7 mouse cellular contexts compared by ENCODE assay signal in the genomic region with DNA sequence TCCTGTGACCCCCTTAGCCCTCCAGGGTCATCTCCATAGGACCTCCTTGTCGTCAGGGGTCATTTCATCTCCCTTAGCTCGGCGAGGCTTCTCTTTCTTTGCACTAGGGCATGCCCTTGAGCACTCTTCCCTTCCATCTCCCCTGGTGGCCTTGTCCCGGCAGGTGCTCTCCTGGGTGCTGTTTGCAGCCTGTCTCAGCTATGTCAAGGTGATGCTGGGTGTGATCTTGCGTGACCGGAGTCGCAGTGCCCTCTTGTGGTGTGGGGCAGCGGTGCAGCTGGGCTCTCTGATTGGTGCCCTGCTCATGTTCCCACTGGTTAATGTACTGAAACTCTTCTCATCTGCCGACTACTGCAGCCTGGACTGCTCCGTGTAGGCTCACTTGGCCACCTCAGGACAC. TPM values are rescaled to one million over a fixed set of nuclear protein-coding genes. Genes with fewer than 3 reads are reported as not detected.
DNase-seq lines count a peak whose midpoint lies in the region; ATAC-seq lines count a peak whose summit lies in the region.

No protein-coding gene starts in this region.

- peak; percentile 36 for DNase-seq in kidney, adult 9 months
- peak; percentile 38 for DNase-seq in thymus, postnatal 14 days
- no peak for DNase-seq in thymus, adult 18-20 months
- DNase-seq in frontal cortex, postnatal 36 days (ENCODE audit: low spot score in 2 of 2), result peak; percentile 52 to 56
- DNase-seq in thymus, postnatal 4 days, result peak; percentile 67
- DNase-seq in spleen, adult 12 weeks (ENCODE audit: low spot score), result no peak

- no peak overlapping the region for H3K27ac ChIP-seq in kidney, embryonic 14.5 days (ENCODE audit: low read depth, low read length)

- WGBS in kidney, embryonic 14.5 days, result 42% methylated on average over 10 of the region's 10 CpGs

- no peaks in the 10 kb centered on the region; the same call in 1 of the 2 replicates for H3K27me3 ChIP-seq in kidney, embryonic 14.5 days (ENCODE audit: control insufficient read depth, insufficient read depth, low read length)

- H3K4me3 ChIP-seq in kidney, embryonic 14.5 days (ENCODE audit: low read length), result no peak overlapping the region

- H3K36me3 ChIP-seq in kidney, embryonic 14.5 days (ENCODE audit: control insufficient read depth, insufficient read depth, low read length), result no peaks in the 10 kb centered on the region

- H3K9me3 ChIP-seq in kidney, embryonic 14.5 days (ENCODE audit: control insufficient read depth, low read length), result no peaks in the 10 kb centered on the region

- no peak for ATAC-seq in kidney, embryonic 14.5 days (ENCODE audit: low FRiP score, low TSS enrichment)

- no peaks in the 10 kb centered on the region for H3K4me1 ChIP-seq in kidney, embryonic 14.5 days (ENCODE audit: control insufficient read depth, insufficient read depth, low read length)

- no peak overlapping the region for H3K9ac ChIP-seq in kidney, embryonic 14.5 days (ENCODE audit: low read depth, low read length)

- H3K4me2 ChIP-seq in kidney, embryonic 14.5 days (replicated peaks; ENCODE audit: low read depth, low read length), result no peak overlapping the region

RNA-seq across cellular contexts. Expression of a gene that starts 11.5 kb away (rescaled TPM):
- polyA plus RNA-seq in kidney, embryonic 14.5 days (2014; fragmentation: Nextera tagmentation; extraction: Ambion mirVana), result 3.4 and 6.8 TPM in 2 replicates

RNA-seq across cellular contexts. Expression of a gene that starts 27.8 kb away (rescaled TPM):
- 19.7 and 29.9 TPM in 2 replicates for polyA plus RNA-seq in kidney, embryonic 14.5 days (2014; fragmentation: Nextera tagmentation; extraction: Ambion mirVana)

Comparison
In these comparisons a context has a peak if more than half of its experiments do, and no peak if none do; other contexts are left out.
1. DNase-seq: peak in kidney, adult 9 months (single experiment), thymus, postnatal 14 days (single experiment), frontal cortex, postnatal 36 days (2 of 2) and thymus, postnatal 4 days (single experiment); none in thymus, adult 18-20 months (0 of 2) and spleen, adult 12 weeks (single experiment).